ENCODE assay signal across 15 mouse cellular contexts in the genomic region with DNA sequence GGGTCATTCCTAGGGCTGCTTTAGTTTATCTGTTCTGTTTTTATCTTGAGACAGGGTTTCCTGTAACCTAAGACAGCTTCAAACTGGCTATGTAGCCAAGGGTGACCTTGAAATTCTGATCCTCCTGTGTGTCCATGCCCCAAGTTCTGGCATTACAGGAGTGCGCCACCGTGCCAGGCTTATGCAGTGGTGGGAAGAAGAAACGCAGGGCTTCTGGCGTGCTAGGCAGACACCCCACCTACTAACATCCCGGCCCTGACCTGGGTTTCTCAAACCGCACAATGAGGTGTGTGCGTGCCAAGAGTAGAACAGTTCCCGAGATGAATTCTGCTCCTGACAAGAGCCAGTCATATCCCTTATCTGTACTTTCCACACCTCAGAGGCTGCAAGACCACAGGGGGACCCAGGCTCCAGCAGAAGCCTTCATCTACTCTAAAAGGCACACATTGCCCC. TPM values are rescaled to one million over a fixed set of nuclear protein-coding genes. Genes with fewer than 3 reads are reported as not detected.
DNase-seq lines count a peak whose midpoint lies in the region; ATAC-seq and TF ChIP-seq lines count a peak whose summit lies in the region.
"Had no signal": no experiment of that assay in that cellular context is flagged by ENCODE, and none has a peak within 500 bp of the region (broad histone marks: within the 10 kb centered on the region; RNA-seq: fewer than 3 reads in every experiment).

No protein-coding gene starts in this region.

- peaks cover 13 to 15% of the 10 kb centered on the region in 2 experiments for H3K4me1 ChIP-seq in heart, embryonic 14.5 days (ENCODE audit: control insufficient read depth in 2 of 2, insufficient read depth in 2 of 2, low read length in 2 of 2)
- 0 out of 2 replicates have a peak, but pooled peaks cover 1% of the 10 kb centered on the region for H3K4me1 ChIP-seq in heart, adult 2 months (ENCODE audit: control insufficient read depth, insufficient read depth, low read length)
- no peaks in the 10 kb centered on the region for H3K4me1 ChIP-seq in testis, adult 2 months (ENCODE audit: control insufficient read depth, insufficient read depth, low read length)
- H3K4me1 ChIP-seq in liver, embryonic 11.5 days (replicated peaks; ENCODE audit: control insufficient read depth, insufficient read depth, low read length), result peaks cover 21% of the 10 kb centered on the region
- H3K4me1 ChIP-seq: intestine, embryonic 15.5 days; neural tube, embryonic 15.5 days had no signal

- no peaks in the 10 kb centered on the region for H3K9me3 ChIP-seq in heart, embryonic 14.5 days (ENCODE audit: control insufficient read depth, low read length)
- H3K9me3 ChIP-seq in liver, embryonic 11.5 days (ENCODE audit: control insufficient read depth, low read length), result no peaks in the 10 kb centered on the region
- H3K9me3 ChIP-seq: intestine, embryonic 15.5 days; lung, embryonic 15.5 days; megakaryocyte, embryonic 14.5 days; neural tube, embryonic 15.5 days had no signal

- TF ChIP-seq POLR2A in heart, adult 2 months (IDR thresholded peaks at IDR 0.05; ENCODE audit: insufficient read depth, low read depth, low read length), result no peak
- TF ChIP-seq POLR2A in testis, adult 2 months (IDR thresholded peaks at IDR 0.05; ENCODE audit: control insufficient read depth, low read depth, low read length), result no peak

- H3K27me3 ChIP-seq in heart, embryonic 14.5 days (ENCODE audit: control insufficient read depth, insufficient read depth, low read length), result no peaks in the 10 kb centered on the region
- no peaks in the 10 kb centered on the region for H3K27me3 ChIP-seq in heart, adult 2 months (ENCODE audit: control insufficient read depth, insufficient read depth, low read length)
- no peaks in the 10 kb centered on the region for H3K27me3 ChIP-seq in testis, adult 2 months (ENCODE audit: control insufficient read depth, insufficient read depth, low read length)
- H3K27me3 ChIP-seq in liver, embryonic 11.5 days (replicated peaks; ENCODE audit: control insufficient read depth, insufficient read depth, low read length), result no peaks in the 10 kb centered on the region
- H3K27me3 ChIP-seq: intestine, embryonic 15.5 days; lung, embryonic 15.5 days; megakaryocyte, embryonic 14.5 days; neural tube, embryonic 15.5 days had no signal

- no peak for TF ChIP-seq CTCF in heart, adult 2 months (IDR thresholded peaks at IDR 0.05)
- TF ChIP-seq CTCF in testis, adult 2 months (IDR thresholded peaks at IDR 0.05; ENCODE audit: control insufficient read depth, insufficient read depth, insufficient replicate concordance, low read depth, low read length), result no peak

- peak; percentile 36; the same call in 1 of the 2 replicates for ATAC-seq in heart, embryonic 14.5 days (ENCODE audit: insufficient number of reproducible peaks, insufficient read depth, low FRiP score, low read depth)
- ATAC-seq in liver, embryonic 11.5 days (replicated peaks; ENCODE audit: low FRiP score), result peak; percentile 82
- ATAC-seq in frontal cortex, adult (ENCODE audit: low TSS enrichment), result no peak
- ATAC-seq: intestine, embryonic 15.5 days had no signal

- 0 out of 2 replicates have a peak overlapping the region, but pooled peaks have one; percentile 11 for H3K9ac ChIP-seq in heart, embryonic 14.5 days (ENCODE audit: low read length)
- no peak overlapping the region for H3K9ac ChIP-seq in heart, adult 2 months (ENCODE audit: low read depth, low read length)
- 0 out of 2 replicates have a peak overlapping the region, but pooled peaks have one; percentile 3 for H3K9ac ChIP-seq in liver, embryonic 11.5 days (ENCODE audit: low read depth, low read length)
- H3K9ac ChIP-seq: intestine, embryonic 15.5 days; lung, embryonic 15.5 days; neural tube, embryonic 15.5 days had no signal

- H3K4me3 ChIP-seq in heart, embryonic 14.5 days (ENCODE audit: control insufficient read depth in 1 of 2, insufficient read depth in 1 of 2, low read depth in 1 of 2, low read length in 2 of 2), result no peak overlapping the region
- H3K4me3 ChIP-seq in heart, adult 2 months, result no peak overlapping the region
- H3K4me3 ChIP-seq in testis, adult 2 months (ENCODE audit: control insufficient read depth, low read depth, low read length), result no peak overlapping the region
- no peak overlapping the region for H3K4me3 ChIP-seq in liver, embryonic 11.5 days (ENCODE audit: low read depth, low read length)
- H3K4me3 ChIP-seq: intestine, embryonic 15.5 days; lung, embryonic 15.5 days; neural tube, embryonic 15.5 days had no signal

- no peaks in the 10 kb centered on the region for H3K36me3 ChIP-seq in heart, embryonic 14.5 days (ENCODE audit: control insufficient read depth, insufficient read depth, low read length)
- H3K36me3 ChIP-seq in heart, adult 2 months (ENCODE audit: control insufficient read depth, insufficient read depth, low read length), result no peaks in the 10 kb centered on the region
- no peaks in the 10 kb centered on the region for H3K36me3 ChIP-seq in testis, adult 2 months (ENCODE audit: control insufficient read depth, insufficient read depth, low read length)
- H3K36me3 ChIP-seq in liver, embryonic 11.5 days (ENCODE audit: control insufficient read depth, insufficient read depth, low read length), result no peaks in the 10 kb centered on the region
- H3K36me3 ChIP-seq: intestine, embryonic 15.5 days; lung, embryonic 15.5 days; neural tube, embryonic 15.5 days had no signal

- DNase-seq in heart, adult 2 months, result no peak
- DNase-seq in testis, postnatal 10 days (ENCODE audit: low spot score), result no peak
- no peak for DNase-seq in liver, embryonic 11.5 days (ENCODE audit: low spot score)
- DNase-seq in left cerebral cortex, postnatal 14 days (ENCODE audit: low spot score in 2 of 2), result no peak
- no peak for DNase-seq in cerebellum, postnatal 10 days
- DNase-seq: cerebellum, adult 9-10 months; kidney, postnatal 14 days; right cerebral cortex, postnatal 14 days had no signal

- H3K27ac ChIP-seq in heart, embryonic 14.5 days (replicated peaks in 1 of 2; ENCODE audit: control insufficient read depth in 1 of 2, insufficient read depth in 1 of 2, low read depth in 2 of 2, low read length in 2 of 2), result peak overlapping the region in 1 of 2 experiments; percentile 58; a peak in 2 of 4 replicates
- H3K27ac ChIP-seq in heart, adult 2 months, result no peak overlapping the region
- H3K27ac ChIP-seq in testis, adult 2 months (ENCODE audit: control insufficient read depth, insufficient read depth, low read depth, low read length), result peak overlapping the region; percentile 10
- peak overlapping the region; percentile 70 for H3K27ac ChIP-seq in liver, embryonic 11.5 days (ENCODE audit: low read depth, low read length)
- H3K27ac ChIP-seq: intestine, embryonic 15.5 days; lung, embryonic 15.5 days; neural tube, embryonic 15.5 days had no signal

- 28% methylated on average over 8 of the region's 8 CpGs for WGBS in heart, embryonic 14.5 days
- WGBS in heart, adult 2 months, result 35% methylated on average over 8 of the region's 8 CpGs
- WGBS in liver, embryonic 11.5 days, result 43% methylated on average over 8 of the region's 8 CpGs

- intact Hi-C loops in heart, adult 2 months (cut with DNase I), result no loop called here
- intact Hi-C loops in left cerebral cortex, postnatal 14 days (cut with DNase I), result no loop called here

- no peak for TF ChIP-seq EP300 in heart, adult 2 months (IDR thresholded peaks at IDR 0.05; ENCODE audit: insufficient read depth, low read depth, low read length)

- 0 out of 2 replicates have a peak overlapping the region, but pooled peaks have one; percentile 16 for H3K4me2 ChIP-seq in heart, embryonic 14.5 days (ENCODE audit: low read length)
- peak overlapping the region; percentile 28 for H3K4me2 ChIP-seq in liver, embryonic 11.5 days
- H3K4me2 ChIP-seq: intestine, embryonic 15.5 days; lung, embryonic 15.5 days; neural tube, embryonic 15.5 days had no signal

- no peaks in the 10 kb centered on the region for H3K79me2 ChIP-seq in heart, adult 2 months (replicated peaks; ENCODE audit: control insufficient read depth, insufficient read depth, low read length)

RNA-seq across cellular contexts. Expression of gene Pik3cd, which starts 11.5 kb away (rescaled TPM):
- polyA plus RNA-seq in heart, embryonic 14.5 days (2014; fragmentation: Nextera tagmentation; extraction: Ambion mirVana), result 3.1 and 4.6 TPM in 2 replicates
- total RNA-seq in heart, adult 2 months (2021), result 1 to 10 TPM; 3.4 to 4.2 TPM
- 3.6 and 4.7 TPM in 2 replicates for polyA plus RNA-seq in heart, adult 2 months (2012; rRNA removed)
- polyA plus RNA-seq in testis, adult 2 months (2012; rRNA removed), result 27.7 and 28.5 TPM in 2 replicates
- polyA plus RNA-seq in liver, embryonic 11.5 days (2014; fragmentation: Nextera tagmentation; extraction: Ambion mirVana), result 12.6 and 12.9 TPM in 2 replicates
- total RNA-seq in left cerebral cortex, postnatal 14 days (2021), result 10 to 100 TPM; 21.2 to 25.0 TPM

RNA-seq across cellular contexts. Expression of gene Tmem201, which starts 47.0 kb away (rescaled TPM):
- 36.8 and 38.4 TPM in 2 replicates for polyA plus RNA-seq in heart, embryonic 14.5 days (2014; fragmentation: Nextera tagmentation; extraction: Ambion mirVana)
- total RNA-seq in heart, adult 2 months (2021), result 10 to 100 TPM; 85.9 to 93.3 TPM
- 106 and 107 TPM in 2 replicates for polyA plus RNA-seq in heart, adult 2 months (2012; rRNA removed)
- polyA plus RNA-seq in testis, adult 2 months (2012; rRNA removed), result 15.7 and 15.8 TPM in 2 replicates
- 16.8 and 16.9 TPM in 2 replicates for polyA plus RNA-seq in liver, embryonic 11.5 days (2014; fragmentation: Nextera tagmentation; extraction: Ambion mirVana)
- 10 to 100 TPM; 63.9 to 66.8 TPM for total RNA-seq in left cerebral cortex, postnatal 14 days (2021)
